Mouse (Mus musculus): ENCODE results near the gene Zfp853.

Gene Zfp853

DNA sequence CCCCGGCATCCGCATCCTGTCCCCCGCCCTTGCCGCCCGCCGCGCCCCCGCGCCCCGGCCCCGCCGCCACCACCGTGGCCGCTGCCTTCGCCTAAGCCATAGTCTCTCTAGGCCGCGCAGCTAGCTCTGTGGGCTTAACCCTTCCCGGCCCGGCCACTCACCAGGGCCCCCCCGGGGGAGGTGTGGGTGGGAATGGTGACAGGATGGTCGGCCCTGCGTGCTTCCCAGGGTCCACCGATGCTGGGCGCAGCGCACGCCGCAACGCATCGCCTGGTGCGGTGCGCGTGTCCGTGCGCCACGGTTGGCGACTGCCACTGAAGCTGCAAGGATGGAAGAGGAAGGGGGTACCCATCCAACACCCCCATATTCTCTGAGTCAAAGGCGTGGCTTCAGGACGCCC lies at the start of gene Zfp853:
Zfp853 (minus strand) TSS at position 220 of the 400 bp plus-strand sequence.
- DNase-seq, result no peak

DNA sequence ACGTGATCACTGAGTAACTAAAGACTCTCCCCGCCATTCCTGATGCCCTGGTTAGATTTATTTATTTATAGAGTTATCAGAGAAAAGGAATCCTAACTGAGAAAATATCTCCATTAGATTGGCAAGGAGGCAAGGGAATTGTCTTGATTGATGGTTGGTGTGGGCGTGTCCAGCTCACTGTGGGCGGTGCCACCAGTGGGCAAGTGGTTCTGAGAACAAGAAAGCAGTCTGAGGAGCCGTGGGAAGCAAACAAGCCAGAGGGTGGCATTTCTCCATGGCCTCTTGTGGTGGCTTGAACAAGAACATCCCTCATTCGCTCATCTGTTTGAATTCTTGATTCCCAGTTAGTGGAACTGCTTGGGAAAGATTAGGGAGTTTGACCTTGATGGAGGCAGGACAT lies 46.2 kb upstream of the Zfp853 start:
- no peak for DNase-seq

DNA sequence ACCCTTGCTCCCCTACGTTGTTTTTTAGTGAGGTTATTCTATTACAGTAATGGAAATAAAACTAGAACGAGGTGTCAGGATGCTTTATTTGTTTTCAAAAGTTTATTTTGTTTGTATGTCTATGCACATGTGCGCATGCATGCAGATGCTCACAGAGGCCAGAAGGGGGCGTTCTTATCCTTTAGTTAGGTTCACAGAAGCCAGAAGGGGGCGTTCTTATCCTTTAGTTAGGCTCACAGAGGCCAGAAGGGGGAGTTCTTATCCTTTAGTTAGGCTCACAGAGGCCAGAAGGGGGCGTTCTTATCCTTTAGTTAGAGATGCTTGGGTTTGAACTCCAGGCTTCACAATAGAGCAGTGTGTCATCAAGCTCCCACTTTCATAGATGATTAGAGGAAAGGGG lies 43.1 kb upstream of the Zfp853 start:
- no peak for DNase-seq

DNA sequence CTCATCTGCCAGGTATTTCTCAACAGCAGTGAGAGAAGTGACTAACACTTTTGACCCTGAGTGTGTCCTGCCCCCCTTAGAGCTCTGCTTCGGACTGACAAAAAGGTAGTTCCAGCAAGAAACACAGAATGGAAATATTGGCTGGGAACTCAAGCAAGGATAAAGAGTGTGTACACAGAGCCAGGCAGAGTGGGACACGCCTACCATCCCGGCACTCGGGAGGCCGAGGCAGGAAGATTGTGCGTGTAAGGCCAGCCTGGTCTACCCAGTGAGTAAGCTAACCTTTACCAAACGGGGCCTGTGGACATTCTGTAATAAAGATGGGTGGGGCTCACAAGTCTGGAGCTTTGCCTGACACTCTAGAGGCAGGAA lies 41.7 kb upstream of the Zfp853 start:
- no peak for DNase-seq

DNA sequence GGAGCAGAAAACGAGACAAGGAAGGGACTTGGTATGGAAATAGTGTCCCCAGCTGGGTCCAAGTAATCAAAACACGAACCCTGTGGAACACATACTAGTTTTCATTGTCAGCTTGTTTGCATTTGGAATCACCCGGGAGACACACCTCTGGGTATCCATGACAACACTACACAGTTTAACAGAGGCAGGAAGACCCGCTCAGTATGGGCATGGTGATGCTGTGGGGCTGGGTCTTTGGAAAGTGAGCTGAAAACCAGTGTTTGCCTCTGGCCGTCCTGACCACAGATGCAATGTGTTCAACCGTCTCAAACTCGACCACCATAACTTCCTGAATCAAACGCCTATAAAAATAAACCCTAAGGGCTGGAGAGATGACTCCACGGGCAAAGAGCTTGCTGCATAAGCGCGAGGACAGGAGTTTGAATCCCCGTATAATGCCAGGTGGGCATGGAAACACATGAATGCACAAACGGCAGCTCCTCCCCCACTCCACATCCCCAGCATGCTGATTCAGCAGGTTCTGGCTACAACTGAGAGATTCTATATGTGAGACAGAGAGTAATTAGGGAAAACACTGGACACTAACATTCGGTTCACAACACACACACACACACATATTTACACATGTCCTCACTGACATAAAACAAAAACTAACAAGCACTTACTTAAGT lies 41.1 kb upstream of the Zfp853 start:
- DNase-seq, result no peak

DNA sequence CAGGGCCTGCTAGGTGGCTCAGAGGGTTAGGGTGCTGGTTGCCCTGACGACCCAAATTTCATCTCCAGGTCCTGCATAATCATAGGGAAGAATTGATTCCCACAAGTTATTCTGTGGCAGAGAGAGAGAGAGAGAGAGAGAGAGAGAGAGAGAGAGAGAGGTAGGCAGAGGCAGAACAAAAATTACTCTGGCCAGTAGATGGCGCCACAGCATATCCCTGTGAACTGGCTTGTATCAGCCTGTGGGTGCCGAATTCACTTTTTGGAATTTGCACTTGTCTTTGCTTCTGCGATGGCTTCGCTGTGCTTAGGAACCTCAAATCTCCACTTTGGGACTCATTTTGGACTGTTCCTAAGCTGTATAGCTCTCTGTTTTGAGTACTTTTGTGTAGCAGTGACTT lies 40.4 kb upstream of the Zfp853 start:
- peak; percentile 80 to 85 for DNase-seq

DNA sequence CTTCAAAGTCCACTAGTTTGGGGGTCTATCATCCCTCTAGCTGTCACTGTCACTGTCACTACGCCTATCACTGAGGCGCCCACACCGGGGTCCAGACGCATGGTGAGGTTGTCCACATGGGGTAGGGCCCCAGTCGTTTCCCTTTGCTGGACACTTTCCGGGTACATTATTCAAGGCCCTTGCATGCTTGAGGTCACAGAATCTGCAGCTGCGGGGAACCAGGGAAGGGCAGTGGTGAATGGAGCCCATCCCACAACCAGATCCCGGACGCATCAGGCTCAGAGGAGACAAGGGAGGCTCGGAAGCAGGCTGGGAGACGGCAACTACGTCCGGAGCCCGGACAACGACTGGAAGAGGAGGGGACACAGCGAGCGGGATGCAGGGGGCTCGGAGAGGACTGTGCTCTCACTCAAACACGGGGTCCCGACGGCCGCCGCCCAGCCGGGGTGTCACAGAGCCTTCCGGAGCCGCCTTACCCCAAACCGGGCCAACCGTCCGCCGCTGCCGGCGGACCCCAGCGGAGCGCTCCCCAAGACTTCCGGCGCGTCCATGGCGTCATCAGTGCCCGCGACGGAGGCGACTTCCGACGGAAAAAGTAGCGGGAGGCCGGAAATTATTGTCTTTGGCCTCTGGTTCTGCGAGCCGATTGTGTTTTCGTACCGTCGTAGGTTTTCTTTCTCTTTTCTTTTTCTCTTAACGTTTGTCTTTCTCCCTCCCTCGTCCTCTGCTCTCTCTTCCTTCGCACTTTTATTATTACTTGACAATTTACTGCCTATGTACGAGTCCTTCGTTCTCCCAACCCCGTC lies 35.5 kb upstream of the Zfp853 start, which contains the start of gene Zdhhc4:
Zdhhc4 (minus strand) TSS at position 567 of the 806 bp plus-strand sequence.
- DNase-seq, result peak; percentile 91 to 96

DNA sequence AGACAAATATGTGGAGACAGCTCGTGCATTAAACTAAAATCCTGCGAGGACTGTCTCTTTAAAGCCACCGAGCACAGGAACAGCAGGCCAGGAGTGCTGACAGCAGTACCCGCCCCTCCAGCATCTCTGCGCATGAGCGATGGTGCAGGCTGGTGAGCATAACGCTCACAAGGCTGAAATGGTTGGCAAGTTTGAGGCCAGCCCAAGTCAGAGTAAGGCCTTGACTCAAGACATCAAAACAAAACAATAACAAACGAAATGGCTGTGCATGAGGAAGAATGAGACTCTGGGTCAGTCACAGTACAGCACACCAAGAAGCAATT lies 23.8 kb upstream of the Zfp853 start:
- no peak for DNase-seq

DNA sequence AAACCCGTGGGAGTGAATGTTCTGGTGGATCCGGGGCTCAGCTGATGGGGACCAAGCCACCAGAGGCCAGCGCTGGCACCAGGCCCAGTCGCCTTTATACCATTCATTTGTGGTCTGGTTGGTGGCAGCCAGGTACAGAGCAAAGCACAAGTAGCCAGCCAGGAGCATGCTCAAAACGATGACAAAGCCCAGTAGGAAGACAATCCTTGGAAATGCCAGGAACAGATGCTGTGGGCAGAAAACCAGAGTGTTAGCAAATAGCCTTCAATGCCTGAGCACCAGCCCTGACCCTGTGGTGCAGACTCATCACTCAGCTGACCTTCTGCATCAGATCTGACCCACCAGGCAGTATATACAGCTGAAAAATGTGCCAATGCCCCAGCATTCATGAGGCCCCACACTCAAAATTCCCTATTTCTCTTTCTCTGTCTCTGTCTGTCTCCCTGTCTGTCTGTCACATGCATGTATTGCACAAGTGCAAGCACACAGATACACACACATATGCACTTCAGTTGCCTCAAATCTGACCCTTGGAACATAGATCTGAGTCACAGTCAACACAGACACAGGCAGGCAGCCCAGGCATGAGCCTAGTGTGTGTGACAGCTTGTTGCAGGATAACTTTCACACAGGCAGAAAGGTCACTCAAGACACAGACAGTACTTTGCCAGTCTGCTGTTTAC lies 23.3 kb upstream of the Zfp853 start:
- DNase-seq, result peak in 1 of 2 experiments; percentile 30

DNA sequence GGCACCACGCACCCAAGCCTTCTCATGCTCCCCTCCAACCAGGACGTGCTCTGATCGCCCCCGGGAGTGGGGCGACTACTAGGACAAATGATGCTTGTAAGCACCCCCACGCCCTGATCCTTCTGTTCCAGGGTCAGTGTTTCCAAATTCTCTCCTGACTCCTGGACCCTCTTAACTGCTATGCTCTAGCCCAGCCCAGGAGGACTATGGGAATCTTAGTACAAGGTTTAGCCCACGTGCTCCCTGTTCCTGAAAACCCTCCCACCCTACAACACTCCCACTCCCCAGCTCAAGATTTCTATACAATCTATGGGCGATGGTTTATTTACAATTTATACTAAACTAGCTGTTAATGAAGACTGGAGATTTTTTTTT lies 22.1 kb upstream of the Zfp853 start:
- no peak for DNase-seq

DNA sequence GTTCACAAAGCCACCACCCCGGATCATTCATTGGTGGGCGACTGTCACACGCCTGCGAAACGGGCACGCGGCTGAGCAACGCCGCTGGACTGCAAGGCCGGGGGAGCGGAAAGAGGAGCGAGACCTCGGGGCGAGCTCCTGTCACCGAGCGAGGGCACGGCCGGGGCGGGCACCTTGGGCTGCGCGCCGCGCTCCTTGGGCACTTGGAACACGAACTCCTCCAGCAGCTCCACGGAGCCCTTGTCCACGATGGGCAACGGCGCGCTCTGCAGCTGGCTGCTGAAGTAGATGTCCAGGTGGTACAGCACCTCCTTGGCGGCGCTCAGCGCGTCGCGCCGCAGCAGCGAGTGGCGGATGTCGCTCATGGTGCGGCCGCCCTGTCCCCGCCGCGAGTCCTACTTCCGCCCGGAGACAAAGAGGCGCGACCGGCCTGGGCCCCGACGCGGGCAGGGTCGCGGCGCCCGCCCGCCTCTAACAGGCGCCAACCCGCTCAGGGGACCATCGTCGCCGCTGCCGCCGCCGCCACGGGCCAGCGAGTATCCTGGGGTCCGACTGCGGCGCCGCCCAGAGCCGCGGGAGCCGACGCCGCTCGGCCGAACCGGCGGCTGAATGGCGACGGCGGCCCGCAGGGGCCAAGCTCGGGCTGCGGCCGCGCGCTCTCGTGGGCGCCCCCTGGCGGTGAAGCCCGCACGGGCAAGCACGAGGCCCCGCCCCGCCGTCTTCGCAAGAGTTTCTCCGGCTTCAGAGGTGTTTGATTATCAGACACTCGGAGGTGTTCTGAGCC lies 21.5 kb upstream of the Zfp853 start, which contains the start of gene E130309D02Rik:
E130309D02Rik (minus strand) TSS at position 631 of the 784 bp plus-strand sequence.
- peak; percentile 83 to 98 for DNase-seq

DNA sequence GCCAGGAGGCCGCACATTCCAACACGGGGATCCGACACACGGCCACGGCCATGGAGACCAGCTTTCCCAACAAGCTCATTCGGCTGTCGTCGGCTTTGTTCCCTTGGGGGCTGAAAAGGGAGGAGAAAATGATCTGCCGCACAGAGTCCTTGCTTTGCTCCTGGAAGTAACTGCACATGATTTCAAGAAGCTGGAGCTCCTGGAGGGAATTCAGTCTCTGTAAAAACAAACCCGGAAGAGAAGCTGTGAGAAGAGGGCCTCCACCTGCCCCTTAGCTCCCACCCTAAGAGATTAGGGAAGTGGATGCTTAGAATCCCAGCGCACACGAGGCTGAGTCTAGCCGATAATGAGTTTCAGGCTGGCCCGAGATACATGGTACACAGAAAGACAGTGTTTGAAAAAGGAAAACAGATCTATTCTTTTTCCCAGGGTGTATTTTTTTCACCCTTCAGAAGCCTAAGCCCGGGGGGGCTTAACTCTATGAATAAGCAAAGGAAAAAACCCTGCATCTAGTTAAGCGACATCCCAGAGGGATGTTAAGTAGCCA lies 20.8 kb upstream of the Zfp853 start:
- no peak for DNase-seq

DNA sequence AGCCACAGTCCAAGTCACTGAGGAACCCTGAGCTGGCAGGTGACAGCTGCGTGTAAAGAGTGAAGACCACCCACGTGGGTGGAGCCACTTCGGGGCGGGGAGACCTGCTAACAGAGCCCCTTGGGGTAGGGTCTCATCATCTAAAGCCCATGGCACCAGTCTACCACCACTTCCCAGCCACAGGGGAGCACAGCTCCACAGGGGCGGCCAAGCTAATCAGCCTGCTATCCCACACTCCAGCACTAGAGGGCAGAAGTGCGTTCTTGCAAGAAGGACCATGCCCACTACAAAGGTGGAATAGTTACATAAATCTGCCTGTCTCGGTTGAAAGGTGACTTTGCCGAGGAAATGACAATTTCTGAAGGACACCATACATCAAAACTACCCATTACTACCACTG lies 18.5 kb upstream of the Zfp853 start:
- peak; percentile 82 to 86 for DNase-seq

DNA sequence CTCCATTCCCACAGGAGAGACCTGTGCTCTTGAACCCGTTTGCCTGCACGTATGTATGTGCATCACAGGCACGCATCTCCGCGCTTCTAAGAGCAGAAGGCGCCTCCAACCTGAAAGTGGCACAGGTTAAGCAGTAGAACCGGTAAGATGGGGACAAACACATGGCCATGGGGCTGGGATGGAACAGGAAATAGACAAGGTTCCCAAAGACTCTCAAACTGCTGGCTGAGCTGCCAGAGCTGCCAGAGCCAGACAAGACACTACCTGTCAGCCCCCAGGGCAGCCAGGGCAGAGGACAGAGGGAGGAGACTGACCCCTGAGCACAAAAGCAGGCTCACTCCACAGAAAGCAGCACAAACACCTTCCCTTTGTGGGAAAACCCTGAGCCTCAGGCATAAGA lies 16.5 kb upstream of the Zfp853 start:
- no peak for DNase-seq

DNA sequence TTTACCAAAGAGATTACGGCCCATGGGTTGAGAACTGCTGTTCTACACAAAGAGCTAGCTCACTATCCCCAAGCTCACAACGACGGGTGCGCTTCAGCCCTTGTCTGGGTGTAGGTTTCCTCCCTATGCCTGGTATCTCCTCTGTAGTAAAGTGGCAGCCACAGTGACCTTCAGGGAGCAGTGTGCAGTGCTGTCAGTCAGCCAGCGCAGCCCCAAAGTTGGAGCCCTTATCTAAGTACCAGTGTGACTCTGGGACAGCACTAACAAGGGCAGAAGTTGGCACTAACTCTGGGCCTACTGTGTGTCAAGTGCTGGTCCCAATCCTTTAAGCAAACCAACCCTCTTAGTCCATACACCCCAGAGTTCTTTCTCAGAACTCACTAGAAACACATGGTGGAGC lies 15.4 kb upstream of the Zfp853 start:
- DNase-seq, result no peak

DNA sequence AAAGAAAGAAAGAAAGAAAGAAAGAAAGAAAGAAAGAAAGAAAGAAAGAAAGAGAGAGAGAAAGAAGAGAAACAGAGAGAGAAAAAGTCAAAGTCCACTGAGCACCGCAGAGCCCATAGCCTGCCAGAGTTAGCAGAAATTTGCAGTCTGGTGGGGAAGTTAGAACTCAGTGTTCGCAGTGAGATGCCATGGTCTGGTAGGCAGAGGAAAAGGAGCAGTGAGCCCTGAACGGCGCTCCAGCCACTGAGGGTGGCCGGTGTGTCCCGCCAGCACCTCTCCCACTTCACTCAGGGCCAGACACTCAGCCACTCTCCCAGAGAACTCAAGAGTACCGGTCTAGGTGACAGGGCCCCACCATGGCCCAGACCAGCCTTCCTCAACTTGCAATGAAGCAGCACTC lies 10.8 kb upstream of the Zfp853 start:
- no peak for DNase-seq

DNA sequence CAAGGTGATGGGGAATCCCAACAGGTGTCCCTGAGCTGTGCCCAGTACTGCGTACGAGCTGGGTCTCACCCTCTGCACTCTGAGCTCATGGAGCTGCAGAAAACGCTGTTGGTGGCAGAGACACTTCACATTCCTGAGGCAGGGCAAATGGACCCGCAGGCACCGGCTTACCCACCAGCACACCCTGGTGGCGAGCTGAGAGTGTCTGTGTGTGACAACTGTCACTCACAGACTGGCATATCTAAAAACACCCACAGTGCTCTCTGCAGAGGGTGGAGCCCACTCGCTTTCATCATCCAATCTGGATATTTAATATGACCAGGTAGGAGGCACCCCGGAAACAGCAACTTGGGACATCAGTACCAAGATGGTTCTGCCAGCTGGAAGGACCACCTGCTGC lies 7.9 kb upstream of the Zfp853 start:
- no peak for DNase-seq

DNA sequence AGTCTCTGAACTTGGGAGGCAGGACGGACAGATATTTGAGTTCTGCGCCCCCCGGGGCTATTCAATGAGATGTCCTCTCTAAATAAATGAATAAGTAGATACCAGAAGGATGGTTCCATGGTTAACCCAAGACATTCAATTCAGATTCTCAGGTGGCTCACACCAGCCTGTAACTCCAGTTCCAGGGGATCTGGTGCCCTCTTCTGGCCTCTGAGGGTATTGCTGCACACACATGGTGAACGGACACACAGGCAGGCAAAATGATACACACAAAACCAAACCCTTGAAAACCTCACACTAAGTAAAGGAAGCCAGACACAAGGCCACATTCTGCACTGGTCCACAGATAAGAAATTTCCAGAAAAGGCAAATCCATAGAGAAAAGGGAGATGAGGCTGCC lies 6.3 kb upstream of the Zfp853 start:
- DNase-seq, result peak; percentile 43 to 66

DNA sequence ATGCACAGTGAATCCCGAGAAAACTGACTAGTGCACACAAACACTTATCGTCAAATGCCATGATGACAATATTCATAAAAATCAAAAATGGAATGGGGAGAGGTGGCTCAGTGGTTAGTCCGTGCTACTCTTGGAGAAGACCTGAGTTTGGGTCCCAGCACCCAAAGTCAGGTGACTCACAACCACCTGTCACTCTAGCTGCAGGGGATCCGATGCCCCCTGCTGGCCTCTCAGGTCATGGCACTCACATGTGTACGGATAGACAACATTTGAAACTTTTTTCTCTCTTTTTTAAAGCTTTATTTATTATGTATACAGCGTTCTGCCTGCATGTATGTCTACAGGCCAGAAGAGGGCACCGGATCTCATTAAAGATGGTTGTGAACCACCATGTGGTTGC lies 5.0 kb upstream of the Zfp853 start:
- no peak for DNase-seq

DNA sequence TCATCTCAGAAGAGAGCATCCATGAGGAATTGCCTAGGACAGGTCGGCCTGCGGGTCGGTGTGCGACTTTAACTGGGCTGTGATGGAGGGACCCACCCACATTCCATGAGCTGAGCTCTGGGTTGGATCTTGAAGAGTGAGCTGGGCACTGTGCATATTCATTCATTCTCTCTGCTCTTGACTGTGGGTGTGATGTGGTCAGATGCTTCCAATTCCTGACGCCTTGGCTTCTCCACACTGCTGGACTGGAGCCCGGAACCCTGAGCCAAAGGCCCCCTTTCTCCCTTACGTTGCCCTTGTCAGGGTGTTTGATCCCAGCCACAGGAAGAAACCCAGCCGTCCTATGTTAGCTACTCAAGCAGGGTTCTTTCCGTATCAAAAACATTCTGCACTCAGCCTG lies 4.6 kb upstream of the Zfp853 start:
- DNase-seq, result no peak

DNA sequence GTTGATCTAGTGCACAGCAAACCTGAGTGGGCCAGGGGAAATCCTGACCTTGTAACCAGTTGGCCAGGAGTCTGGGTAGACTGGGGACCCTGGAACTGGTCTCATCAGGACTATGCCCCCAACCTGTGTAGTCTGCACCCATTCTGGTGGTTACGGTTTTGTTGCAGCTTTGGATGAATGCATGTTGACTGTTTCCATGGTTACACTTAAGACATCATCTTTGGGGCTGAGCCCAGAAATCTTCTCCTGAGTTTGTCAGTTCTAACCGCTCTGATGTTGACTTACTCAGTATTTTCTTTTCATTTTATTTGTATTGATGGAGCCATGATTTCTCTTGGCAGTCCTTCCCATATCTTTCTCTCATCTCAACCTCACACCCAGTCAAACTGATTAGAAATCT lies 1.9 kb upstream of the Zfp853 start:
- DNase-seq, result no peak

DNA sequence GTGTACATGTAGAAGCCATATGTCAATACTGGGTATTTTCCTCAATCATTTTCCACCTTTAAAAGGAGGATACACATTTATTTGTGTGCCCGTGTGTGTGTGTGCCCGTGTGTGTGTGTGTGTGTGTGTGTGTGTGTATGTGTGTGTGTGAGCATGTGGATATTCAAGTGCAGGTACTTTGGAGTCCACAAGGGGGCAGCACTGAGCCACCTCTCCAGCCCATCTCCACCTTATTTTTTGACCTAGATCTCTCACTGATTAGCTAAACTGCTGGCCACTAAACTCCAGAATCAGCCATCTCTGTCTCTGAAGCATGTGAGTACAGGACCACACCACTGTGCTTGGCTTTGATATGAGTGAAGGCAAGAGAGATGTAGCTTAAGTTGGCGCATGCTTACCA lies 1.4 kb upstream of the Zfp853 start:
- DNase-seq, result no peak

DNA sequence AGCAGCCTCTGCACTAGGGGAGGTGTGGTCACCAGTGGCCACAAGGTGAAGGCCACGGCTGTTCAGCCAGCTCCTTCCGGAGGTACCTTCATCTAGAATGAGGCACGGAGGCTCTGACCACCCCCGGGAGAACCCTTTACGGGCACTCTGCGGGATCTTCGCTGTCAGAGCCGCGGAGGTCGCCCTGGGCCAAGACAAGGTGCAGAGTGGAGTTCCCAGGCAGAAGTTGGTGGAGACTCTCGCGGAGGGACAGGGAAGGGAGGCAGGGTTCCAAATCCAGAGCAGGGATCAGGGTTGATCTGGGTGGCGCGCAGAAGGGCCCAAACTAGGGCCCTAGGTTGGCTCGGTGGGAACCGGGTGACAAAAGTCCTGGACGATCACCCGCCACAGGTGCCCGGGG lies 544 bp downstream of the Zfp853 start:
- DNase-seq, result no peak
